Mouse (Mus musculus) adrenal gland, postnatal 4 days (tissue): Measurements from ENCODE around the gene Hist1h2be. TPM values are rescaled to one million over a fixed set of nuclear protein-coding genes. Genes with fewer than 3 reads are reported as not detected.

Source experiments
- microRNA-seq: library from miRNA; unstranded; fragments of <30 nt; microRNA quantifications from one replicate; pipeline ENCODE4 v1.2.0, GENCODE M21; 2021
- total RNA-seq, 2 experiments: library from RNA; stranded (reverse); gene quantifications; 2 replicates each; pipeline ENCODE4 v1.2.3; 2021

The Hist1h2be gene
- total RNA-seq, 2 experiments from 2014 or later, result 40.6 to 48.5 TPM

Small RNA genes within 50 kb of the gene (microRNA-seq; reads per million reads assigned to microRNA genes)
- gene Gm44297 (not detected), gene Gm44359 (not detected), gene Gm44394 (not detected)

Other genes starting within 250 kb of the Hist1h2be start
- 1 to 10 TPM; 7.9 to 8.9 TPM for gene Abt1, start 197.3 kb downstream of the Hist1h2be start, total RNA-seq
- under 1 TPM; 0.20 to 0.87 TPM for gene Btn1a1, start 155.2 kb downstream of the Hist1h2be start, total RNA-seq
- under 1 TPM in 1 of 2 experiments, not detected in 1; 0.17 TPM for gene Btn2a2, start 132.3 kb downstream of the Hist1h2be start, total RNA-seq
- 1,000 to 10,000 TPM; 1,239 to 1,302 TPM for gene Hist1h4h, start 90.1 kb downstream of the Hist1h2be start, total RNA-seq
- 100 to 1,000 TPM; 512 to 538 TPM for gene Hist1h2af, start 87.2 kb downstream of the Hist1h2be start, total RNA-seq
- gene Hist1h3g, start 85.7 kb downstream of the Hist1h2be start, total RNA-seq, result 100 to 1,000 TPM; 144 to 196 TPM
- gene Hist1h2bh, start 77.7 kb downstream of the Hist1h2be start, total RNA-seq, result 10 to 100 TPM; 29.4 to 38.7 TPM
- gene Hist1h3f, start 77.1 kb downstream of the Hist1h2be start, total RNA-seq, result 100 to 1,000 TPM; 150 to 177 TPM
- 100 to 1,000 TPM; 899 to 983 TPM for gene Hist1h4f, start 69.5 kb downstream of the Hist1h2be start, total RNA-seq
- gene Hist1h1d, start 67.9 kb downstream of the Hist1h2be start, total RNA-seq, result 10 to 100 TPM; 48.3 to 57.6 TPM
- 100 to 1,000 TPM; 399 to 448 TPM for gene Hist1h3e, start 58.8 kb downstream of the Hist1h2be start, total RNA-seq
- 10 to 100 TPM; 79.7 to 95.7 TPM for gene Hist1h2ae, start 49.9 kb downstream of the Hist1h2be start, total RNA-seq
- gene Hist1h2bg, start 49.7 kb downstream of the Hist1h2be start, total RNA-seq, result 100 to 1,000 TPM; 627 to 705 TPM
- 100 to 1,000 TPM; 297 to 360 TPM for gene Hist1h2bf, start 46.9 kb downstream of the Hist1h2be start, total RNA-seq
- 10 to 100 TPM; 63.5 to 64.6 TPM for gene Hist1h2ad, start 46.7 kb downstream of the Hist1h2be start, total RNA-seq
- gene Hist1h3d, start 45.4 kb downstream of the Hist1h2be start, total RNA-seq, result 10 to 100 TPM; 64.3 to 80.4 TPM
- gene Hist1h4d, start 39.5 kb downstream of the Hist1h2be start, total RNA-seq, result 100 to 1,000 TPM; 413 to 478 TPM
- 100 to 1,000 TPM; 327 to 388 TPM for gene Hist1h1e, start 1.4 kb upstream of the Hist1h2be start, total RNA-seq
- 10 to 100 TPM; 13.0 to 15.5 TPM for gene Hist1h2ac, start 62.8 kb upstream of the Hist1h2be start, total RNA-seq
- gene Hist1h2bc, start 63.1 kb upstream of the Hist1h2be start, total RNA-seq, result 10 to 100 TPM; 92.5 to 95.2 TPM
- 1 to 10 TPM; 1.8 to 2.2 TPM for gene Hist1h1t, start 74.7 kb upstream of the Hist1h2be start, total RNA-seq
- gene Hist1h4c, start 77.3 kb upstream of the Hist1h2be start, total RNA-seq, result 100 to 1,000 TPM; 220 to 275 TPM
- 10 to 100 TPM; 24.4 to 26.7 TPM for gene Hfe, start 89.7 kb upstream of the Hist1h2be start, total RNA-seq
- gene Hist1h1c, start 117.7 kb upstream of the Hist1h2be start, total RNA-seq, result 100 to 1,000 TPM; 583 to 655 TPM
- gene Hist1h3c, start 124.5 kb upstream of the Hist1h2be start, total RNA-seq, result 100 to 1,000 TPM; 224 to 252 TPM
- gene Hist1h2bb, start 125.6 kb upstream of the Hist1h2be start, total RNA-seq, result 100 to 1,000 TPM; 268 to 325 TPM
- 100 to 1,000 TPM; 457 to 545 TPM for gene Hist1h2ab, start 130.0 kb upstream of the Hist1h2be start, total RNA-seq
- 100 to 1,000 TPM; 526 to 670 TPM for gene Hist1h3b, start 131.1 kb upstream of the Hist1h2be start, total RNA-seq
- gene Hist1h4b, start 135.9 kb upstream of the Hist1h2be start, total RNA-seq, result 100 to 1,000 TPM; 436 to 510 TPM
- gene Hist1h4a, start 140.1 kb upstream of the Hist1h2be start, total RNA-seq, result 100 to 1,000 TPM; 348 to 415 TPM
- gene Hist1h3a, start 141.3 kb upstream of the Hist1h2be start, total RNA-seq, result 100 to 1,000 TPM; 459 to 527 TPM
- 100 to 1,000 TPM; 405 to 481 TPM for gene Hist1h1a, start 142.5 kb upstream of the Hist1h2be start, total RNA-seq
- under 1 TPM in 1 of 2 experiments, not detected in 1; 0.20 TPM for gene Trim38, start 148.8 kb upstream of the Hist1h2be start, total RNA-seq
- gene Slc17a2, start 185.9 kb upstream of the Hist1h2be start, total RNA-seq, result 10 to 100 TPM in 1 of 2 experiments, under 1 TPM in 1; 0.53 to 10.9 TPM
- 1 to 10 TPM; 3.3 to 4.8 TPM for gene Slc17a3, start 218.3 kb upstream of the Hist1h2be start, total RNA-seq
- gene Slc17a1, start 246.6 kb upstream of the Hist1h2be start, total RNA-seq, result 1 to 10 TPM in 1 of 2 experiments, under 1 TPM in 1; 0.37 to 5.1 TPM